Mouse (Mus musculus) left cerebral cortex, postnatal 25 days (tissue): ENCODE measurements around the gene Tmem119. TPM values are rescaled to one million over a fixed set of nuclear protein-coding genes. Genes with fewer than 3 reads are reported as not detected.
"Not testable (repeated sequence)": the region's sequence is repeated elsewhere in the genome, so short reads cannot be mapped to it uniquely, and the experiment has no call there.

ENCODE experiments used
- DNase-seq, 2 experiments: peaks; one replicate each; pipeline ENCODE4 v3.0.0; 2022; ENCODE audit warnings: low spot score in 2 of 2, mixed read lengths in 1 of 2
- intact Hi-C: fragments of 180-260 bp; cut with DNase I; formaldehyde crosslinking; loops from one replicate; pipeline ENCODE4 v1.15.1; 2025
- total RNA-seq, 2 experiments: library from RNA; stranded (reverse); gene quantifications; 2 replicates each; pipeline ENCODE4 v1.2.3; 2021

Gene Tmem119
- total RNA-seq, 2 experiments from 2014 or later = 23.3 to 25.6 TPM

GRCm38 (mm10) chr5:113796401-113797148 lies 3.7 kb downstream of the Tmem119 start:
- intact Hi-C loops = no loop called here
- no peak for DNase-seq

DNA sequence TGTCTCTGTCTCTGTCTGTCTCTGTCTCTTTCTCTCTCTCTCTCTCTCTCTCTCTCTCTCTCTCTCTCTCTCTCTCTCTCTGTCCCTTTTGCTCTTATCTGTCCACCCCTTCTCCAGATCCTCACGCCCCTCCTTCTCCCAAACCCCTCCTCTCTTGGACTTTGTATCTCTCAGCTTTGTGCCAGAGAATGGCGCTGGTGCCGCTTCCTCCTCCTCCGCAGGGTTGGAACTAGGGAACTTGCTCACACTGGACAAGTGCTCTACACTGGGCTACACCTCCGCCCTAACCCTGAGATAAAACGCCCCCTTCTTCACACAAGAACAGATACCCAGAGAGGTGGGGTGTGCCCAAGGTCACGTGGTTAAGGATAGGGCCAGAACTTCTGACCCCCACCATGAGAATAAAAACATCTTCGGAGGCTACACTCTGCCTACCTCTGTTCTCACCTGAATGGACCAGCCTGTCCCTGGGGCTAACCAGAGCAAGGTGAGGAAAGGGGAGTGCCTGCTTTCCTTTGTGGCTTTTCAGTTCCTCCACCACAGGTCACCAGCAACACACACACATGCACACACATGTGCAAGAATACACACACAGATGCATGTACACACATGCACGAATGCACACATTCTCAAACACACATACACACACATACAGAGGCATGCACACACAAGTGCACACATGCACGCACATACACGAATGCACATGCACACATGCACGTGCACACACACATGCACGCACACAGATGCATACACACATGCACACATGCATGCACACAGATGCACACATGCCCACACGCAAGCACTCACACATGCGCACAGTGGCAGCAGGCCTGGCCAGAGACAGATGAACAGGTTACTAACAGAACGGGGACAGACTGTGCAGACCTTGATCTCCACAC lies 8.9 kb downstream of the Tmem119 start:
- no peak for DNase-seq
- intact Hi-C loops = no loop called here

DNA sequence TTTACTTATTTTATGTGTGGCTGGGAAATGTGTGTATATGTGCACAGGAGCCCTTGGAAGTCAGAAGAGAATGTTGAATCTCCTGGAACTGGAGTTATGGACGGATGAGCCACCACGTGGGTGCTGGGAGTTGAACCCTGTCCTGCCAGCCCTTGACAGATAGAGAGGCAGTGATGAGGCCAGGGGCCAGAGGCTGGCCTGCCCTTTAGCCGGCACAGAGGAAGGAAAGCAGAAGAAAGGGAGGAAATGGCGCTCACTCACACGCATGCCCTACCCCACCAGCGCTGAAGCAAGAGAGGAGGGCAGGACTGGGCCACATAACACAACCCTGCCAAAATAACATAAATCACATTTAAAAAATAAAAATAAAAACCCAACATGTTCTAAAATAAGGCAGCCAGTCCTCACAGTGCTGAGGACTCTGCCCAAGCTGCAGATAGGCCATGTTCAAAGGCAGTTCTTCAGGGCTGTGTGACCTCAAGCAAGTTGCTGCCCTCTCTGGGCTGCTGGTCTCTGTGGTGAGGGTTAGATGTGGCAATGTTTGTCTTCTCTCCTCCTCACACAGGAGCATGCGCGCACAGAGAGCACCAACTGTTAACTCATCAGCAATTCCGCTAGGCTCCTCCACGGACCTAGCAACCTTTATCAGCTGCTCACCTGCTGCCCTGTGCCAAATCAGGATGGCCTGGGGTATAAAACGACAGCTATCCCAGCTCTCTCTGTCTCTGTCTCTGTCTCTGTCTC lies 9.7 kb downstream of the Tmem119 start:
- no peak for DNase-seq
- intact Hi-C loops = no loop called here

DNA sequence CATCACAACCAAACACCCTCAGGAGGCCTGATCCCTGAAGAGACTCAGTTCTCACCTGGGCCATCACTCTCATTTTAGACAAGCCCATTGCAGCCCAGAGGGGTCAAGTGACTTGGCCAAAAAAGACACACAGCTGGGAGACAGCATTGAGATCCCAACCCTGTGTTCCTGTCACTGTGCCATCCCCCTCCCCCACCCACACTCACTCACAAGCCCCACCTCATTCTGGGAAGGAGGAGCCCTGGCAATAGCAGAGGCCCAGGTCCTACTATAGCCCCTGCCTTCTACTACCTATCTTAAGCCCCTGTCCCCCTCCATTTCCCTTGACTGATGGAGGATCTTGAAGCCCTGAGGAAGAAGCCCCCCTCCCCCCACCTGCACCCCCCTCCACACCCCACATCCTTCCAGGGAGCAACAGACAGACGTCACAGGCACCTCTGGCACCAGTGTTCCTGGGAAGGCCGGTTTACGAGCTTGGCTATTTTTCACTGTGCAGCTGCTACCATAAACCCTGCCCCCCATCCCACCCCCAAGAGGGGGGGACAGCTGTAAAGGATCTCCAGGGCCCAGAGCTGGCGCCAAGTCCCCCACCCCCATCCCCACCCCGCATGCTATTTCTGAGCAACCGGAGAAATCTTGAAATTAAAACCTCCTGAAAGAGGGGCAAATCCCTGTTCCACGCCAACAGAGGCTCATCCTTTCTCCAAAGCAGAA lies 11.1 kb downstream of the Tmem119 start:
- DNase-seq = no peak
- intact Hi-C loops = no loop called here

GRCm38 (mm10) chr5:113788645-113789044 lies 11.7 kb downstream of the Tmem119 start:
- no peak for DNase-seq

DNA sequence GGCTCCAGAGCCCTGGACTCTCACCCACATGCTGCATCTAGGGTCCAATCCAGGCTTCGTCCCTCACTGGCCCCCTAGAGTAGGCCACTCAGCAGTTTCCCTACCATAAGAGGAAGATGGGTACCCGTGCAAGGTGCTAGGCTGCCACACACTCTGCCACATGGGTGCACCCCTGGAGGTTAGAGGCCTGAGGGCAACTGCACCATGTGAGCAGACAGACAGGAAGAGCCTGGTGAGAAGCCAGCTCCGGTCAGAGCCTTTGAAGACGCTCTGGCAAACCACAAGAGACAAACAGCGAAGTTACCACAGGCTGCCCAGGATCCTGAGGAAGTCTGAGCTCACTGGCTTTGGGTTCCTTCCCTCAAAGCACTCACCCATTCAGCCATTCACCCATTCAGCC lies 13.3 kb downstream of the Tmem119 start:
- DNase-seq = peak in 1 of 2 experiments; percentile 42
- intact Hi-C loops = no loop called here

More at GRCm38 (mm10) chr5:113788645-113789044, 11.7 kb downstream of the Tmem119 start:
- intact Hi-C loops = no loop called here

- intact Hi-C loops, DNase-seq: not testable (repeated sequence)
Measured at GRCm38 (mm10) chr5:113784104-113784503, 16.2 kb downstream of the Tmem119 start.

DNA sequence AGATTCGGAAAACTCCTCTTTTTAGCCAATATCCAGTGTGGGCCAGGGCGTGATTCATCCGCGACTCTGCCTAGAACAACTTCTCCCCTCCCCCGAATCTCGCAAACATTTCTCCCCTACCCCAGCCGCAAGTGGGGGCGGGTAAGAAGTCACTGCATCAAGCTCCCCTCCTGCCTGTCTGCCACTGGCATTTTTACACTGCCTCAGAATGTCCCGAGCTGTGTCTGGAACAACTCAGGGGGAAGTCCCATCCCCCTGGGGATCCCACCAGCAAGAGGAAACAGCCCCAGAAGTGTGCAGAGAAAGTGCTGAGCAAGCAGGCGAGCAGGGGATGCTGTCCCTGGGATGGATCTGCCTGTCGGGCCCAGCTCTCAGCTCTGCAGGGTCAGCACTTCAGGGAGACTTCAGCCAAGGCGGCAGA lies 16.7 kb downstream of the Tmem119 start:
- DNase-seq = peak; percentile 37 to 70
- intact Hi-C loops = no loop called here

DNA sequence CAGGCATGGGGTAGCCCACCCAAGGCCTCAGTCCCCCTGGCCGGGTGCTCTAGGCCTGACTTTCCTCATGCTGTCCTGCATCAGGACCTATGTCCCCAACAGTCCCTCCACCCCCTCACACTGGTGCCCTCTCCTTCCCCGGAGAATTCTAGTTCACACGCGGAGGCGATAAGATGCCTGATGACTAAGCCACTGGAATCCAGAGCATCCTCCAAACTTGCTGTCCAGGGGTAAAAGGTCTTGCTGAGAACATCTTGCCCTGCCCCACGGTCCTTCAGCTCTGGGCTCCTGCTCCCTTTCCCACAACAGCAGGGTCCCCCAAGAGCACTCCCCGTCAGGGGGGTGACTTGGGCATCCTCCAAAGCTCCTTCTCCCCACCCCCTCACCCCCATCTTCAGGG lies 17.7 kb downstream of the Tmem119 start:
- intact Hi-C loops = no loop called here
- no peak for DNase-seq

DNA sequence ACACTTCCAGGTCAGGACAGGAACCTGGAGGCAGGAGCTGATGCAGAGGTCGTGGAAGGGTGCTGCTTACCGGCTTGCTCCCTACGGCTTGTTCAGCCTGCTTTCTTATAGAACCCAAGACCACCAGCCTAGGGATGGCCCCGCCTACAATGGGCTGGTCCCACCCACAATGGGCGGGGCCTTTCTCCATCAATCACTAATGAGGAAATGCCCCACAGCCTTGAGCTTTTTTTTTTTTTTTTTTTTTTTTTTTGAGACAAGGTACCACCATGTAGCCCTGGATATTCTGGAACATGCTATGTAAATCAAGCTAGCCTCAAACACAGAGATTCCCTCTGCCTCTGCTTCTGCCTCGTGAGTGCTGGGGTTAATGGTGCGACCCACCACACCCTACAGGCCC lies 18.4 kb downstream of the Tmem119 start:
- DNase-seq = no peak
- intact Hi-C loops = no loop called here

DNA sequence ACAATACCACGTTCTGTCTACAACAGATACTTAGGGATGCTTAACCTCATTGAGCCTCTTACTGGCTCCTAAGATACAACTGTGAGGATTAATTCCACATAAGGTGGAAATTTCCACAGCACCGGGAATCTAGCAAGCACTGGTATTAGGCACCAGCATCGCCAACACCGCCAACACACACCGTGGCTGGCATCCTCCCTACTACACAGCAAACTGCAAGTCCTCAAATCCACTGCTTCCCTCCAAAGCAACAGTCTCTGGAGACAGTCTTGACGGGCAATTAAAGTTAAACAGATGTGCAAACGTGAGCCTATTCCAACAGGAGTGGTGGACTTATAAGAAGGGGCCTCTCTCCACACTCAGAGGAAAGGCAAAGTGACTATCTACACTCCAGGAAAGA lies 19.1 kb downstream of the Tmem119 start:
- DNase-seq = no peak
- intact Hi-C loops = no loop called here

GRCm38 (mm10) chr5:113780763-113781162 lies 19.6 kb downstream of the Tmem119 start:
- no peak for DNase-seq

DNA sequence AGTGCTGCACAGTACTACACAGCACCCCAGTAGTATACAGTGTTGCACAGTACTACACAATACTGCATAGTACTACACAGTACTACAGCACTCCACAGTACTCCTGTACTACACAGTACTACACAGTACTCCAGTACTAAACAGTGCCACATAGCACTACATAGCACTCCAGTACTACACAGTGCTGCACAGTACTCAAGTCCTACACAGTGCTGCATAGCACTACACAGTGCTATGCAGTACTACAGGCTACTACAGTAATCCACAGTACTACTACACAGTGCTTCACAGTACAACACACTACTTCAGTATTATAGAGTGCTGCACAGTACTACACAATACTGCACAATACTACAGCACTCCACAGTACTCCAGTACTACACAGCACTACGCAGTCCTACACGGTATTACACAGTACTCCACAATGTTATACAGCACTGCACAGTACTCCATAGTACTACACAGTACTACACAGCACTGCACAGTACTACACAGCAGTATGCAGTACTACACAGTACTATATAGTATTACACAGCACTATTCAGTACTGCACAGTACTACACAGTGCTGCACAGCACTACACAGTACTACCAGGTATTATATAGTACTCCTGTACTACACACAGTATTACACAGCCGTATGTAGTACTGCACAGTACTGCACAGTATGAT lies 20.1 kb downstream of the Tmem119 start:
- intact Hi-C loops = no loop called here
- no peak for DNase-seq

More at GRCm38 (mm10) chr5:113780763-113781162, 19.6 kb downstream of the Tmem119 start:
- intact Hi-C loops = no loop called here

DNA sequence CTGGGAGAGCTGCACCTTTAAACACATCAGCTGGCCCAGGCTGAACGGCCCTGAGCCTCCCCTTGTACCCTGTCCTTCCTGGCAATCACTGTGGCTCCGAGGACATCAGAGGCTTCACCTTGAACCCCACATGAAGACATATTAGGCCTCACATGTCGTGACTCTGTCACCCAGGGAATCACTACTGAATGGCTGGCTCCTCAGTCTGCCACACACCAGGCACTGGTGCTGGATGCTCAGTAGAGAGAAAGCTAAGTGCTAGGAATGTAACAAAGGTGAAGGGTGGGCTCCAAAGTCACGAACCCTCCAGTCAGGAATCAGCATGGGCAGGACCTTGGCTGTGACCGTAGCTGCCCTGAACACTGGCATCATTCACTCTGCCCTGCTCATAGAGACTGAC lies 20.7 kb downstream of the Tmem119 start:
- no peak for DNase-seq
- intact Hi-C loops = no loop called here

GRCm38 (mm10) chr5:113777728-113778127 lies 22.6 kb downstream of the Tmem119 start:
- intact Hi-C loops, DNase-seq: not testable (repeated sequence)

GRCm38 (mm10) chr5:113776896-113777226 lies 23.5 kb downstream of the Tmem119 start:
- intact Hi-C loops = loop anchor here (1.0 kb wide), 1 partner anchor 65 kb away; no protein-coding TSS in a partner anchor
- DNase-seq = peak in 1 of 2 experiments; percentile 27

DNA sequence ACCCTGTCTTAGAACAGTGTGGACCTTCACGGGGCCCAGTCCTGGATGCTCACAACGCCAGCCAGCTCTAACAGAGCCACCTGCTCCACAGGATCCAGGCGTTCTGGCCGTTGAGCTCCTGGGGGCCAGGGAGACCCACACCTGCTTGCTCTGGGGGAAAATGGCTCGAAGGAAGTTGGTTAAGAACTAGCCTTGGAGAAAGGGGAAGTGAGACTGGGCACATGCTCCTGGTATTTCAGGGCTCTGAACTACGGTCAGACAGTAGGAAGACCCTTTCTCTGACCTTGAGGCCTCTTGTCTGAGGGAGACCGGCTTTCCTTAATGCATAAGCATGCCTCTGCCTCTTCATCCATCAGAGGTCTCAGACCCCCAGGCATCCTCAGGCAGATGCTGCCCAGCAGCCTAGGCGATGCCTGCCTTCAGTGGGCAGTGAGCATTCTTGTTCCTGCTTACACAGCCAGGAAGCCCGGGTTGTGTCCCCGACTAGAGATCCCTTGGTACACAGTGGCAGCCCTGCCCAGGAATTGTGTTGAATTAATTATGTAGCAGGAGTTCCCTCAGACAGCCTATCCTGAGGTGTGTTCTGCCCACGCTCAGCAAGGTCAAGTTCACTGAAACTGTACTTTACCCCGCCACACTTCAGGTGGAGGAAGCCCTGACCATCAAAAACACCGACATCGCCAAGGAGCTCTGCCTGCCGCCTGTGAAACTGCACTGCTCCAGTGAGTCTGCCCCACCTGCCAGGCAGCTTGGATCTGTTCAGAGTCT lies 24.0 kb downstream of the Tmem119 start:
- intact Hi-C loops = loop anchor here (1.0 kb wide), 1 partner anchor 66 kb away; no protein-coding TSS in a partner anchor
- DNase-seq = no peak

GRCm38 (mm10) chr5:113775585-113775984 lies 24.7 kb downstream of the Tmem119 start:
- intact Hi-C loops = no loop called here
- no peak for DNase-seq
